Mouse (Mus musculus): ENCODE measurements around the gene Tcp1.

DNA sequence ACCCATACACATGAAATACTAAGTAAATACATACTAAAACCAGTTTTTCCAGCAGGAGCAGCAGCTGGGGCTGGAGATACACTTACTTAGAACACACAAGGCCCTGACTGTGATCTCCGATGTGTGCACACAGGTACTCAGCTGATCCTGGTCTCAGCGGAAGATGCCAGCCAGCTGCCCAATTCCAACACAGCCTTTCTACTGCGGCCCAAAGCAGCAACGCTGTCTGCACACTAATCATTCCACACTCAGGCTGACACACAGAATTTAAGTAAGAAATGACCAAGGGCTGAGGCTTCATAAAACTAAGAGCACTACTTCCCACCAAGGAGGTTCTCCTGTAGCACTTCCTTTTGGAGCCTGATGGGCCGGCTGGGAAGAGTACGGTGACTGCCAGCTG is 13.2 kb upstream of the Tcp1 start:
- TF ChIP-seq CTCF (IDR thresholded peaks at IDR 0.05; ENCODE audit: control insufficient read depth, insufficient read depth, insufficient read length) (no peak), USF1 (IDR thresholded peaks at IDR 0.05; ENCODE audit: low read depth) (no peak)

Data from C2C12 (cell line).